Mouse (Mus musculus) hindbrain, embryonic 16.5 days (tissue): ENCODE measurements at regions not wholly inside any gene's neighbourhood (a gene's known extent, or its start where the extent isn't known, plus 50 kb on each side); places are given as distances from the start of the nearest gene placed in this dataset.

Experiments
- ATAC-seq: fragments of 200-750 bp; cut with Nextera tagmentation; 2 replicates; pipeline ENCODE4 v1.8.0; 2017; ENCODE audit warnings: moderate TSS enrichment, moderate library complexity
- H3K27ac ChIP-seq: fragments of 300-500 bp; sonication (generic); 2 replicates; pipeline ENCODE4 v1.5.1; 2014; ENCODE audit warnings: low read depth, mild to moderate bottlenecking, control low read depth, low read length, moderate library complexity
- H3K27me3 ChIP-seq: fragments of 300-500 bp; sonication (generic); replicated peaks from 2 replicates; pipeline ENCODE4 v1.6.1; 2014; ENCODE audit warnings: low read length; ENCODE audit not compliant: control insufficient read depth, insufficient read depth
- H3K36me3 ChIP-seq: fragments of 300-500 bp; sonication (generic); 2 replicates; pipeline ENCODE4 v1.6.1; 2014; ENCODE audit warnings: mild to moderate bottlenecking, low read length, moderate library complexity, mixed read lengths; ENCODE audit not compliant: control insufficient read depth, insufficient read depth
- H3K4me1 ChIP-seq: fragments of 300-500 bp; sonication (generic); 2 replicates; pipeline ENCODE4 v1.6.1; 2014; ENCODE audit warnings: low read depth, low read length; ENCODE audit not compliant: control insufficient read depth, insufficient read depth
- H3K4me2 ChIP-seq: fragments of 300-500 bp; sonication (generic); 2 replicates; pipeline ENCODE4 v1.6.1; 2014; ENCODE audit warnings: mild to moderate bottlenecking, low read length, control low read depth, moderate library complexity
- H3K4me3 ChIP-seq: fragments of 300-500 bp; sonication (generic); 2 replicates; pipeline ENCODE4 v1.5.1; 2014; ENCODE audit warnings: mild to moderate bottlenecking, low read length, control low read depth, moderate library complexity
- H3K9ac ChIP-seq: fragments of 300-500 bp; sonication (generic); 2 replicates; pipeline ENCODE4 v1.6.1; 2014; ENCODE audit warnings: low read depth, mild to moderate bottlenecking, control low read depth, low read length, moderate library complexity
- H3K9me3 ChIP-seq: fragments of 300-500 bp; sonication (generic); 2 replicates; pipeline ENCODE4 v1.6.1; 2014; ENCODE audit warnings: mild to moderate bottlenecking, low read length, moderate library complexity; ENCODE audit not compliant: control insufficient read depth
- WGBS: fragments of 180-500 bp; shearing (Covaris S2); extraction: QIAGEN DNeasy Blood & Tissue Kit; methylation state at CpG from one replicate; pipeline ENCODE4 v1.1.7; 2014; 5-methylcytosine and 5-hydroxymethylcytosine counted together

- Histone ChIP-seq H3K4me1 (no peaks in the 10 kb centered on the region), H3K36me3 (no peaks in the 10 kb centered on the region), H3K9me3 (no peaks in the 10 kb centered on the region), H3K4me2 (no peak overlapping the region), H3K4me3 (no peak overlapping the region), H3K27me3 (no peaks in the 10 kb centered on the region), H3K27ac (no peak overlapping the region), H3K9ac (no peak overlapping the region)
- WGBS, result 40% methylated on average over 6 of the region's 6 CpGs
- ATAC-seq, result no peak
Measured at GRCm38 (mm10) chr10:72762964-72763363, 108.3 kb downstream of the Zwint start.

DNA sequence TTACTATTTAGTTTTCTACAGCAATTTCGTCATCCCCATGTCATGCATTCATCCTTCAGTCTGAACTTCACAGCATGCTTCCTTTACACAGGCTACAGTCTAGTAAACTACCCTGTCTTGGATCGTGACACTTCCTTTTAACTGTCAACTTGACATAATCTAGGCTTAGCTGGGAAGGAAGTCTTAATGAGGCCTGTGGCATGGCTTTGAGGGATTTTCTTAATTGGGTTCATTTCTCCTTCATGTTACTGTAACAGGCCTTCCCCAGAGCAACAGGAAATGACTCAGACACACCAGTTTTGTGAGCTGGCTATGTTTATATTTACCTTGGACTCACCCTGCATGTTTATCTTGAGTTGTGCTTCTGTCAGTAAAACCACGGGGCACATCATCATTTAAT lies 123.7 kb downstream of the Zwint start:
- H3K4me1 ChIP-seq, result no peaks in the 10 kb centered on the region
- no peak for ATAC-seq
- no peaks in the 10 kb centered on the region for H3K36me3 ChIP-seq
- H3K27me3 ChIP-seq, result no peaks in the 10 kb centered on the region
- H3K4me2 ChIP-seq, result no peak overlapping the region
- H3K9ac ChIP-seq, result no peak overlapping the region
- no peak overlapping the region for H3K4me3 ChIP-seq
- 54% methylated on average over 3 of the region's 3 CpGs for WGBS
- no peak overlapping the region for H3K27ac ChIP-seq
- no peaks in the 10 kb centered on the region for H3K9me3 ChIP-seq

GRCm38 (mm10) chr10:72811614-72812013 lies 157.0 kb downstream of the Zwint start:
- Histone ChIP-seq H3K27me3 (no peaks in the 10 kb centered on the region), H3K9me3 (no peaks in the 10 kb centered on the region), H3K9ac (no peak overlapping the region), H3K4me2 (no peak overlapping the region), H3K36me3 (no peaks in the 10 kb centered on the region), H3K27ac (no peak overlapping the region), H3K4me3 (no peak overlapping the region), H3K4me1 (no peaks in the 10 kb centered on the region)
- WGBS, result 65% methylated on average over 8 of the region's 8 CpGs
- 0 out of 2 replicates have a peak, but pooled peaks have one; percentile 54 for ATAC-seq

GRCm38 (mm10) chr10:72847358-72848082 lies 192.9 kb downstream of the Zwint start:
- Histone ChIP-seq H3K36me3 (no peaks in the 10 kb centered on the region), H3K27me3 (no peaks in the 10 kb centered on the region), H3K9me3 (no peaks in the 10 kb centered on the region), H3K4me1 (no peaks in the 10 kb centered on the region), H3K4me2 (no peak overlapping the region), H3K9ac (no peak overlapping the region), H3K27ac (no peak overlapping the region), H3K4me3 (no peak overlapping the region)
- no peak for ATAC-seq
- WGBS, result 62% methylated on average over 1 of the region's 1 CpGs

DNA sequence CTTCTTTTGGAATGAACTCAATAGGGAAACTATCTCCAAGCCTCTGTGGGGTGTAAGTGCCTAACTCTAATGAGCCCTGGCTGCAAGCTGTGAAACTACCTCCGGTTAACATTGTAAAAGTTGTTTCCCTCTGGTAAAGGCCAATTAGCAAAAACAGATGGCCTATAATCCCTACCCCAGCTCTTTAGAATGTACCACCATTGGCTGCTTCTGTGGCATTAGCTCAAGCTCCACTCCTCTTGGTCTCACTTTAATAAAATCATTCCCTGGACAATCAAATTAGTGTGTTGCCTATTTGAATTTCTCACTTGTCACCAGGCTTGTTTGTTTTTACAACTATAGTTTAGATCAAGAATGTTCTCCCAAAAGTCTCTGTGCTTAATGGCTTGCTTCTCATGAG lies 213.3 kb downstream of the Zwint start:
- no peak overlapping the region for H3K9ac ChIP-seq
- H3K4me2 ChIP-seq, result no peak overlapping the region
- H3K4me3 ChIP-seq, result no peak overlapping the region
- H3K27me3 ChIP-seq, result no peaks in the 10 kb centered on the region
- H3K4me1 ChIP-seq, result no peaks in the 10 kb centered on the region
- no peaks in the 10 kb centered on the region for H3K36me3 ChIP-seq
- H3K9me3 ChIP-seq, result no peaks in the 10 kb centered on the region
- ATAC-seq, result no peak
- H3K27ac ChIP-seq, result no peak overlapping the region
- WGBS, result 32% methylated on average over 1 of the region's 1 CpGs
